Mouse (Mus musculus) ES-Bruce4 (cell line): ENCODE data around the gene Etv6.

Source experiments
- CTCF ChIP-seq: IDR thresholded peaks from one replicate; pipeline ENCODE4 v1.8.1; 2011; ENCODE audit warnings: low read depth, low read length
- POLR2A ChIP-seq: IDR thresholded peaks from one replicate; pipeline ENCODE4 v1.8.1; 2011; ENCODE audit warnings: low read length; ENCODE audit not compliant: insufficient read depth

- TF ChIP-seq POLR2A (no peak), CTCF (no peak)
Measured at GRCm38 (mm10) chr6:134059552-134059891, 24.0 kb downstream of the Etv6 start.
